Mouse (Mus musculus) megakaryocyte, embryonic 14.5 days (primary cell): Measurements from ENCODE around the gene Ccdc85b.

Experiments used
- FLI1 ChIP-seq: IDR thresholded peaks from 2 replicates; pipeline ENCODE4 v1.6.1; 2012; ENCODE audit warnings: low read length, inconsistent platforms, mixed read lengths
- GATA1 ChIP-seq: IDR thresholded peaks from 3 replicates; pipeline ENCODE4 v1.6.1; 2012; ENCODE audit warnings: mixed read lengths, low read length, inconsistent platforms, borderline replicate concordance

GRCm38 (mm10) chr19:5486771-5487170 lies 29.1 kb upstream of the Ccdc85b start:
- TF ChIP-seq GATA1 (no peak), FLI1 (no peak)
